In the genomic region with DNA sequence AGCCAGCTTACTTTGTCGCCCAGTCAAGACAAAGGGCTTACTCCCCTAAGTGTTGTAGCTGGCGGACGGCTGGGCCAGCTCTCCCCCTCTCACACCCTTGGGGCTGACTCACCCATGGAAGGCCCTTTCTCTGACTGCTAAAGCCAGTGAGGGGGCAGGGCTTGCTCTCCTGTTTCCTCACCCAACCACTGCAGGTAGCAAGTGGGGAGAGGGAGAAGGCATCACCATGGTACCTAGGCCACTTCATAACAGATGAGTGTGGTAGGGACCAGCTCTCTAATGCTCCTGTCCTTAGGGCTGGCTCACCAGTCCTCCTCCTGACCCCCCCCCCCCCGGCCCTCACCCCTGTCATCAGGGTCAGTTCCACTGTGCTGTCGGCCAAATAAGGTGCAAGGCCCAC, we compare ENCODE assay signal across 17 mouse cellular contexts.
"Had no signal": no experiment of that assay in that cellular context is flagged by ENCODE, and none has a peak within 500 bp of the region (broad histone marks: within the 10 kb centered on the region; RNA-seq: fewer than 3 reads in every experiment).

No protein-coding gene starts in this region.

- DNase-seq: kidney, adult 8-10 months; kidney, postnatal 4 days; lung, adult 2 months; lung, postnatal 10 days; right cerebral cortex, postnatal 4 days; spleen, adult 18-20 months; thymus, adult 18-20 months; thymus, postnatal 14 days had no signal

- H3K27ac ChIP-seq: kidney, postnatal 0 days; layer of hippocampus, adult 2 months; limb, embryonic 13.5 days; liver, embryonic 15.5 days; macrophage; midbrain, embryonic 12.5 days; neural tube, embryonic 12.5 days had no signal

- H3K27me3 ChIP-seq: limb, embryonic 13.5 days; liver, embryonic 15.5 days; midbrain, embryonic 12.5 days; neural tube, embryonic 12.5 days had no signal

- H3K4me3 ChIP-seq: layer of hippocampus, adult 2 months; limb, embryonic 13.5 days; liver, embryonic 15.5 days; megakaryocyte, embryonic 14.5 days; midbrain, embryonic 12.5 days; neural tube, embryonic 12.5 days had no signal

- H3K9ac ChIP-seq: limb, embryonic 13.5 days; liver, embryonic 15.5 days; midbrain, embryonic 12.5 days; neural tube, embryonic 12.5 days had no signal

- H3K4me1 ChIP-seq: limb, embryonic 13.5 days; liver, embryonic 15.5 days; megakaryocyte, embryonic 14.5 days; midbrain, embryonic 12.5 days; neural tube, embryonic 12.5 days had no signal

- H3K36me3 ChIP-seq: limb, embryonic 13.5 days; liver, embryonic 15.5 days; midbrain, embryonic 12.5 days; neural tube, embryonic 12.5 days had no signal

- H3K9me3 ChIP-seq: limb, embryonic 13.5 days; liver, embryonic 15.5 days; megakaryocyte, embryonic 14.5 days; midbrain, embryonic 12.5 days; neural tube, embryonic 12.5 days had no signal

- H3K4me2 ChIP-seq: limb, embryonic 13.5 days; liver, embryonic 11.5 days; liver, embryonic 15.5 days; midbrain, embryonic 12.5 days; neural tube, embryonic 12.5 days had no signal
